Mouse (Mus musculus) heart, embryonic 11.5 days (tissue): ENCODE data around the gene Gm6502. TPM values are rescaled to one million over a fixed set of nuclear protein-coding genes. Genes with fewer than 3 reads are reported as not detected.
"Not testable (repeated sequence)": the region's sequence is repeated elsewhere in the genome, so short reads cannot be mapped to it uniquely, and the experiment has no call there.

Experiments
- ATAC-seq: fragments of 200-750 bp; cut with Nextera tagmentation; replicated peaks from 2 replicates; pipeline ENCODE4 v1.8.0; 2017; ENCODE audit warnings: moderate library complexity; ENCODE audit not compliant: insufficient number of reproducible peaks, low FRiP score, low TSS enrichment
- H3K27ac ChIP-seq: fragments of 300-500 bp; sonication (generic); 2 replicates; pipeline ENCODE4 v1.5.1; 2014; ENCODE audit warnings: mild to moderate bottlenecking, low read depth, low read length
- H3K27me3 ChIP-seq: fragments of 300-500 bp; sonication (generic); 2 replicates; pipeline ENCODE4 v1.6.1; 2014; ENCODE audit warnings: mild to moderate bottlenecking, low read length, mixed read lengths; ENCODE audit not compliant: control insufficient read depth, insufficient read depth
- H3K36me3 ChIP-seq: fragments of 300-500 bp; sonication (generic); 2 replicates; pipeline ENCODE4 v1.6.1; 2014; ENCODE audit warnings: mild to moderate bottlenecking, low read length, moderate library complexity, mixed read lengths; ENCODE audit not compliant: control insufficient read depth, insufficient read depth
- H3K4me1 ChIP-seq: fragments of 300-500 bp; sonication (generic); 2 replicates; pipeline ENCODE4 v1.6.1; 2014; ENCODE audit warnings: low read length; ENCODE audit not compliant: control insufficient read depth, insufficient read depth
- H3K4me2 ChIP-seq: fragments of 300-500 bp; sonication (generic); 2 replicates; pipeline ENCODE4 v1.6.1; 2014; ENCODE audit warnings: mild to moderate bottlenecking, moderate library complexity
- H3K4me3 ChIP-seq: fragments of 300-500 bp; sonication (generic); 2 replicates; pipeline ENCODE4 v1.5.1; 2014; ENCODE audit warnings: low read depth, low read length
- H3K9ac ChIP-seq: fragments of 300-500 bp; sonication (generic); 2 replicates; pipeline ENCODE4 v1.6.1; 2014; ENCODE audit warnings: mild to moderate bottlenecking, low read depth, low read length, moderate library complexity
- H3K9me3 ChIP-seq: fragments of 300-500 bp; sonication (generic); replicated peaks from 2 replicates; pipeline ENCODE4 v1.6.1; 2016; ENCODE audit warnings: low read length; ENCODE audit not compliant: control insufficient read depth
- WGBS: fragments of 180-500 bp; shearing (Covaris S2); extraction: QIAGEN DNeasy Blood & Tissue Kit; methylation state at CpG from one replicate; pipeline ENCODE4 v1.1.7; 2014; ENCODE audit not compliant: insufficient replicate concordance; 5-methylcytosine and 5-hydroxymethylcytosine counted together
- polyA plus RNA-seq: library from polyadenylated mRNA; unstranded; fragments of >200 nt; fragmentation: Nextera tagmentation; extraction: Ambion mirVana; gene quantifications from 2 replicates; pipeline ENCODE4 v1.2.1, GENCODE M21; 2014

Gene Gm6502
- not detected in 2 replicates for polyA plus RNA-seq

GRCm38 (mm10) chr5:94314135-94314534, at the start of gene Gm6502:
TSS of gene Gm6502 (plus strand) at chr5:94314435.
- ATAC-seq, H3K9me3 ChIP-seq, H3K27ac ChIP-seq, H3K4me2 ChIP-seq, H3K27me3 ChIP-seq, H3K4me3 ChIP-seq, H3K4me1 ChIP-seq, H3K36me3 ChIP-seq, H3K9ac ChIP-seq: not testable (repeated sequence)
- no CpG with 5 or more reads among the region's 2 CpGs for WGBS

GRCm38 (mm10) chr5:94306696-94307095, 7.5 kb upstream of the Gm6502 start, which contains the start of gene A430089I19Rik:
TSS of gene A430089I19Rik (minus strand) at chr5:94306796.
- not testable (repeated sequence) for H3K4me1 ChIP-seq, H3K4me3 ChIP-seq, H3K9ac ChIP-seq, H3K4me2 ChIP-seq, H3K27ac ChIP-seq, H3K9me3 ChIP-seq, ATAC-seq, H3K27me3 ChIP-seq, H3K36me3 ChIP-seq
- 89% methylated on average over 1 of the region's 1 CpGs for WGBS

GRCm38 (mm10) chr5:94339449-94339848, 25.2 kb downstream of the Gm6502 start, which contains the start of gene AA792892:
TSS of gene AA792892 (plus strand) at chr5:94339749.
- H3K4me1 ChIP-seq, H3K4me2 ChIP-seq, H3K9me3 ChIP-seq, ATAC-seq, H3K36me3 ChIP-seq, H3K4me3 ChIP-seq, H3K27me3 ChIP-seq, H3K9ac ChIP-seq, H3K27ac ChIP-seq: not testable (repeated sequence)
- WGBS: no CpG with 5 or more reads among the region's 2 CpGs

Other genes starting within 250 kb of the Gm6502 start
- not detected in 2 replicates for gene BC061212, start 243.9 kb upstream of the Gm6502 start, polyA plus RNA-seq
- gene Gm6351, start 238.1 kb upstream of the Gm6502 start, polyA plus RNA-seq: not detected in 2 replicates
- gene Gm3106, start 96.4 kb upstream of the Gm6502 start, polyA plus RNA-seq: not detected in 2 replicates
- not detected in 2 replicates for gene A430089I19Rik, start 7.6 kb upstream of the Gm6502 start, polyA plus RNA-seq
- gene AA792892, start 25.3 kb downstream of the Gm6502 start, polyA plus RNA-seq: not detected in 2 replicates
- gene Gm7682, start 131.3 kb downstream of the Gm6502 start, polyA plus RNA-seq: not detected in 2 replicates
- not detected in 2 replicates for gene Gm3139, start 211.9 kb downstream of the Gm6502 start, polyA plus RNA-seq